Mouse (Mus musculus) C2C12 (cell line): ENCODE results near the gene 3110001I22Rik. TPM values are rescaled to one million over a fixed set of nuclear protein-coding genes. Genes with fewer than 3 reads are reported as not detected.

Experiments
- H3K27me3 ChIP-seq: one replicate; pipeline ENCODE4 v1.6.1; 2011; ENCODE audit not compliant: control insufficient read depth, insufficient read depth, insufficient read length
- H3K36me3 ChIP-seq: one replicate; pipeline ENCODE4 v1.6.1; 2011; ENCODE audit not compliant: control insufficient read depth, insufficient read depth
- H3K4me3 ChIP-seq: one replicate; pipeline ENCODE4 v1.5.1; 2011; ENCODE audit warnings: mild to moderate bottlenecking, control low read depth; ENCODE audit not compliant: poor library complexity, insufficient read depth, severe bottlenecking
- H3K79me2 ChIP-seq: one replicate; pipeline ENCODE4 v1.6.1; 2011; ENCODE audit not compliant: control insufficient read depth, insufficient read depth
- H3K79me3 ChIP-seq: one replicate; pipeline ENCODE4 v1.6.1; 2011; ENCODE audit warnings: low read depth, control low read depth
- H3ac ChIP-seq: one replicate; pipeline ENCODE3; 2011; ENCODE audit warnings: low read depth; ENCODE audit not compliant: control insufficient read depth, insufficient read length
- CEBPB ChIP-seq: IDR thresholded peaks from one replicate; pipeline ENCODE4 v1.6.1; 2011; ENCODE audit warnings: low read depth, mild to moderate bottlenecking, control low read depth, moderate library complexity
- CTCF ChIP-seq: IDR thresholded peaks from one replicate; pipeline ENCODE4 v1.5.1; 2011; ENCODE audit not compliant: control insufficient read depth, insufficient read depth, insufficient read length
- FOSL1 ChIP-seq: IDR thresholded peaks from one replicate; pipeline ENCODE4 v1.8.0; 2011; ENCODE audit warnings: mild to moderate bottlenecking, low read length; ENCODE audit not compliant: poor library complexity, insufficient read depth, severe bottlenecking
- MAX ChIP-seq: IDR thresholded peaks from one replicate; pipeline ENCODE4 v1.6.1; 2011; ENCODE audit warnings: mild to moderate bottlenecking, control low read depth
- MYOD1 ChIP-seq: IDR thresholded peaks from one replicate; pipeline ENCODE4 v1.6.1; 2011; ENCODE audit warnings: low read depth; ENCODE audit not compliant: control insufficient read depth, insufficient read length
- MYOG ChIP-seq: IDR thresholded peaks from one replicate; pipeline ENCODE4 v1.6.1; 2011; ENCODE audit not compliant: control insufficient read depth, insufficient read length; ENCODE audit errors: extremely low read depth
- USF1 ChIP-seq: IDR thresholded peaks from one replicate; pipeline ENCODE4 v1.6.1; 2011; ENCODE audit warnings: low read depth, mild to moderate bottlenecking, control low read depth, moderate library complexity
- polyA plus RNA-seq: library from polyadenylated mRNA; unstranded; fragments of >200 nt; fragmentation: generic; extraction: Trizol; gene quantifications from one replicate; pipeline ENCODE4 v1.2.1, GENCODE M21; 2012; ENCODE audit warnings: missing spikeins

The 3110001I22Rik gene
- polyA plus RNA-seq, 1 experiment = 2.0 TPM

- Histone ChIP-seq H3ac (no peak overlapping the region), H3K79me2 (no peaks in the 10 kb centered on the region), H3K4me3 (no peak overlapping the region), H3K27me3 (no peaks in the 10 kb centered on the region), H3K36me3 (peaks cover 17% of the 10 kb centered on the region), H3K79me3 (no peaks in the 10 kb centered on the region)
- TF ChIP-seq USF1 = no peak
These were observed 32.9 kb downstream of the 3110001I22Rik start for GRCm38 (mm10) chr16:13704676-13705075.

GRCm38 (mm10) chr16:13714910-13715309 is 43.2 kb downstream of the 3110001I22Rik start:
- TF ChIP-seq CTCF = no peak
- no peak for TF ChIP-seq MYOG
- TF ChIP-seq MYOD1 = no peak
- no peak for TF ChIP-seq USF1
- TF ChIP-seq MAX = no peak
- no peak for TF ChIP-seq CEBPB
- TF ChIP-seq FOSL1 = no peak
- H3K4me3 ChIP-seq = no peak overlapping the region
- H3K79me3 ChIP-seq = no peaks in the 10 kb centered on the region
- no peaks in the 10 kb centered on the region for H3K27me3 ChIP-seq
- no peaks in the 10 kb centered on the region for H3K36me3 ChIP-seq
- H3K79me2 ChIP-seq = no peaks in the 10 kb centered on the region
- H3ac ChIP-seq = no peak overlapping the region

- no peak for TF ChIP-seq CEBPB
- no peak for TF ChIP-seq MYOG
- TF ChIP-seq CTCF = no peak
- no peak for TF ChIP-seq USF1
- no peak for TF ChIP-seq FOSL1
- no peak for TF ChIP-seq MYOD1
- H3K36me3 ChIP-seq = no peaks in the 10 kb centered on the region
These were observed 45.3 kb downstream of the 3110001I22Rik start for GRCm38 (mm10) chr16:13716821-13717553.

GRCm38 (mm10) chr16:13722937-13723336 is 51.2 kb downstream of the 3110001I22Rik start:
- Histone ChIP-seq H3K79me2 (no peaks in the 10 kb centered on the region), H3K36me3 (no peaks in the 10 kb centered on the region), H3K4me3 (no peak overlapping the region), H3K79me3 (no peaks in the 10 kb centered on the region), H3K27me3 (no peaks in the 10 kb centered on the region), H3ac (no peak overlapping the region)
- TF ChIP-seq MYOG (no peak), MAX (no peak), CEBPB (no peak), MYOD1 (no peak), USF1 (no peak), CTCF (no peak), FOSL1 (no peak)

More at GRCm38 (mm10) chr16:13716821-13717553, 45.3 kb downstream of the 3110001I22Rik start:
- Histone ChIP-seq H3K79me3 (no peaks in the 10 kb centered on the region), H3K27me3 (no peaks in the 10 kb centered on the region), H3K79me2 (no peaks in the 10 kb centered on the region), H3K4me3 (no peak overlapping the region), H3ac (no peak overlapping the region)

GRCm38 (mm10) chr16:13727811-13728335 is 56.1 kb downstream of the 3110001I22Rik start:
- Histone ChIP-seq H3K4me3 (no peak overlapping the region), H3K36me3 (no peaks in the 10 kb centered on the region), H3K79me3 (no peaks in the 10 kb centered on the region), H3K79me2 (no peaks in the 10 kb centered on the region), H3K27me3 (peaks cover 3% of the 10 kb centered on the region), H3ac (no peak overlapping the region)
- TF ChIP-seq FOSL1 (no peak), USF1 (no peak), MAX (no peak), CEBPB (no peak), MYOG (no peak), CTCF (no peak), MYOD1 (no peak)

Other genes starting within 250 kb of the 3110001I22Rik start
- 15.8 TPM for gene Parn, start 3.8 kb upstream of the 3110001I22Rik start, polyA plus RNA-seq
- gene Bfar, start 71 bp upstream of the 3110001I22Rik start, polyA plus RNA-seq = 5.7 TPM
- not detected for gene Pla2g10, start 59.1 kb downstream of the 3110001I22Rik start, polyA plus RNA-seq
- 44.3 TPM for gene Rrn3, start 108.8 kb downstream of the 3110001I22Rik start, polyA plus RNA-seq
- 39.4 TPM for gene Ntan1, start 146.9 kb downstream of the 3110001I22Rik start, polyA plus RNA-seq
- 36.0 TPM for gene Pdxdc1, start 231.2 kb downstream of the 3110001I22Rik start, polyA plus RNA-seq
- gene Mpv17l, start 231.2 kb downstream of the 3110001I22Rik start, polyA plus RNA-seq = 0.51 TPM